Mouse (Mus musculus): ENCODE measurements around the gene Ak6.
A peak's percentile ranks its signal among the peaks of the same experiment; 100 is the strongest.

The Ak6 gene

GRCm38 (mm10) chr13:100669291-100670022 is 18.7 kb downstream of the Ak6 start, which contains the start of gene Ccdc125:
Gene Ccdc125, plus strand, starts transcription at chr13:100669717.
- DNase-seq (ENCODE audit: low read depth, low spot score), result peak; percentile 61

- DNase-seq (ENCODE audit: low read depth, low spot score), result peak; percentile 39
These were observed 19.5 kb downstream of the Ak6 start for GRCm38 (mm10) chr13:100670181-100670741.

- no peak for DNase-seq (ENCODE audit: low read depth, low spot score)
These were observed 25.3 kb downstream of the Ak6 start for GRCm38 (mm10) chr13:100675936-100676635.

- no peak for DNase-seq (ENCODE audit: low read depth, low spot score)
These were observed 30.8 kb downstream of the Ak6 start for GRCm38 (mm10) chr13:100681615-100682014.

GRCm38 (mm10) chr13:100682837-100683236 is 32.1 kb downstream of the Ak6 start:
- DNase-seq (ENCODE audit: low read depth, low spot score), result no peak

GRCm38 (mm10) chr13:100684355-100684754 is 33.6 kb downstream of the Ak6 start:
- peak; percentile 30 for DNase-seq (ENCODE audit: low read depth, low spot score)

GRCm38 (mm10) chr13:100687513-100687912 is 36.7 kb downstream of the Ak6 start:
- no peak for DNase-seq (ENCODE audit: low read depth, low spot score)

GRCm38 (mm10) chr13:100697541-100697940 is 46.8 kb downstream of the Ak6 start:
- DNase-seq (ENCODE audit: low read depth, low spot score), result no peak

GRCm38 (mm10) chr13:100698866-100699265 is 48.1 kb downstream of the Ak6 start:
- no peak for DNase-seq (ENCODE audit: low read depth, low spot score)

- DNase-seq (ENCODE audit: low read depth, low spot score), result no peak
These were observed 52.7 kb downstream of the Ak6 start for GRCm38 (mm10) chr13:100703468-100703867.

- no peak for DNase-seq (ENCODE audit: low read depth, low spot score)
These were observed 55.4 kb downstream of the Ak6 start for GRCm38 (mm10) chr13:100706206-100706605.

GRCm38 (mm10) chr13:100715467-100715866 is 64.7 kb downstream of the Ak6 start:
- DNase-seq (ENCODE audit: low read depth, low spot score), result no peak
